Mouse (Mus musculus) thymus, postnatal 4 days (tissue): ENCODE results near the gene Sphk1.
"Not testable (repeated sequence)": the region's sequence is repeated elsewhere in the genome, so short reads cannot be mapped to it uniquely, and the experiment has no call there.

ENCODE experiments used
- DNase-seq: peaks from one replicate; pipeline ENCODE4 v3.0.0; 2021

Sphk1 gene

GRCm38 (mm10) chr11:116530187-116531147 is at the start of gene Sphk1:
TSS of gene Sphk1 (plus strand) at chr11:116530925.
- no peak for DNase-seq

- no peak for DNase-seq
Measured at GRCm38 (mm10) chr11:116480975-116481374, 49.8 kb upstream of the Sphk1 start.

- DNase-seq = no peak
Measured at GRCm38 (mm10) chr11:116481776-116482175, 48.9 kb upstream of the Sphk1 start.

GRCm38 (mm10) chr11:116484261-116484660 is 46.5 kb upstream of the Sphk1 start:
- no peak for DNase-seq

GRCm38 (mm10) chr11:116488207-116488606 is 42.5 kb upstream of the Sphk1 start:
- DNase-seq = no peak

GRCm38 (mm10) chr11:116488693-116489375 is 41.9 kb upstream of the Sphk1 start:
- DNase-seq = peak; percentile 52

GRCm38 (mm10) chr11:116489771-116490231 is 40.9 kb upstream of the Sphk1 start:
- peak; percentile 63 for DNase-seq

- peak; percentile 93 for DNase-seq
Measured at GRCm38 (mm10) chr11:116490232-116491107, 40.3 kb upstream of the Sphk1 start.

- DNase-seq = no peak
Measured at GRCm38 (mm10) chr11:116491338-116491737, 39.4 kb upstream of the Sphk1 start.

- DNase-seq = not testable (repeated sequence)
Measured at GRCm38 (mm10) chr11:116492507-116492906, 38.2 kb upstream of the Sphk1 start.

- DNase-seq = no peak
Measured at GRCm38 (mm10) chr11:116493191-116493590, 37.5 kb upstream of the Sphk1 start.

GRCm38 (mm10) chr11:116493795-116494252 is 36.9 kb upstream of the Sphk1 start, which contains the start of gene Prpsap1:
TSS of gene Prpsap1 (minus strand) at chr11:116494202.
- peak; percentile 63 for DNase-seq

- no peak for DNase-seq
Measured at GRCm38 (mm10) chr11:116494474-116495174, 36.1 kb upstream of the Sphk1 start.

GRCm38 (mm10) chr11:116497313-116497712 is 33.4 kb upstream of the Sphk1 start:
- DNase-seq = no peak

- DNase-seq = no peak
Measured at GRCm38 (mm10) chr11:116498596-116498995, 32.1 kb upstream of the Sphk1 start.

GRCm38 (mm10) chr11:116499018-116499417 is 31.7 kb upstream of the Sphk1 start:
- no peak for DNase-seq

GRCm38 (mm10) chr11:116501005-116501746 is 29.5 kb upstream of the Sphk1 start:
- peak; percentile 18 for DNase-seq

- DNase-seq = no peak
Measured at GRCm38 (mm10) chr11:116504516-116504915, 26.2 kb upstream of the Sphk1 start.

GRCm38 (mm10) chr11:116505573-116505972 is 25.2 kb upstream of the Sphk1 start:
- DNase-seq = no peak

- no peak for DNase-seq
Measured at GRCm38 (mm10) chr11:116506151-116506875, 24.4 kb upstream of the Sphk1 start.
